Mouse (Mus musculus): ENCODE results near the gene Mettl14.

DNA sequence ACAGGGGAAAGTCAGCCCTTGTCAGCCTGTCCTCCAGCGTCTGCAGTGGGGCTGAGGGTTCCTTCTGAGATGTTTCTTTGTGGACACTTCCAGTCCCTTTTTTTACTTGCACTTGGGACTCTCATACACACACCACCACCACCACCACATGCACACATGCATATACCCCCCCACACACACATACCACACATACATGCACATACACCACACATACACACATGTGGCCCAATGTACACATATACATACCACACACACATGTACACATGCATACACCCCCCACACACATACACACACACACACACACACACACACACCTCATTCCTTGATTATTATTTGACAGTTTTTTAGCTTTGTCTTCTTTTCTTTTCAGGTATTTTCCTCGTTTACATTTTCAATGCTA is 44.9 kb downstream of the Mettl14 start:
- TF ChIP-seq CTCF (conservative IDR thresholded peaks at IDR 0.05 in 1 of 2, IDR thresholded peaks at IDR 0.05 in 1 of 2; ENCODE audit: low read depth in 2 of 2, low read length in 2 of 2) (no peak), ELF1 (IDR thresholded peaks at IDR 0.05; ENCODE audit: low read depth, low read length) (no peak), NELFE (IDR thresholded peaks at IDR 0.05; ENCODE audit: low read depth, low read length) (no peak), MAFK (IDR thresholded peaks at IDR 0.05; ENCODE audit: insufficient replicate concordance, low read length) (no peak), CHD1 (IDR thresholded peaks at IDR 0.05; ENCODE audit: low read depth, low read length) (no peak), SIN3A (IDR thresholded peaks at IDR 0.05; ENCODE audit: low read length) (no peak), POLR2A (IDR thresholded peaks at IDR 0.05; ENCODE audit: low read depth, low read length) (no peak), SMC3 (IDR thresholded peaks at IDR 0.05; ENCODE audit: low read depth, low read length) (no peak), KAT2A (IDR thresholded peaks at IDR 0.05; ENCODE audit: insufficient replicate concordance, low read length) (no peak), BHLHE40 (IDR thresholded peaks at IDR 0.05; ENCODE audit: low read depth, low read length) (no peak), EP300 (IDR thresholded peaks at IDR 0.05; ENCODE audit: low read length) (no peak), USF2 (conservative IDR thresholded peaks at IDR 0.05; ENCODE audit: low read depth, low read length) (no peak)
